Mouse (Mus musculus) forebrain, embryonic 11.5 days (tissue): ENCODE data around the gene Rtbdn. TPM values are rescaled to one million over a fixed set of nuclear protein-coding genes. Genes with fewer than 3 reads are reported as not detected.

Experiments used
- ATAC-seq: fragments of 200-750 bp; cut with Nextera tagmentation; replicated peaks from 2 replicates; pipeline ENCODE4 v1.8.0; 2017; ENCODE audit warnings: moderate TSS enrichment; ENCODE audit not compliant: low FRiP score
- DNase-seq: peaks from one replicate; pipeline ENCODE4 v3.0.0-alpha.2; 2017; ENCODE audit warnings: low spot score
- H3K27ac ChIP-seq: fragments of 300-500 bp; sonication (generic); 2 replicates; pipeline ENCODE4 v1.5.1; 2014; ENCODE audit warnings: low read depth, low read length
- H3K27me3 ChIP-seq: fragments of 300-500 bp; sonication (generic); 2 replicates; pipeline ENCODE4 v1.6.1; 2014; ENCODE audit warnings: mild to moderate bottlenecking, low read length, mixed read lengths; ENCODE audit not compliant: control insufficient read depth, insufficient read depth
- H3K36me3 ChIP-seq: fragments of 300-500 bp; sonication (generic); 2 replicates; pipeline ENCODE4 v1.6.1; 2014; ENCODE audit warnings: mild to moderate bottlenecking, low read length, moderate library complexity, mixed read lengths; ENCODE audit not compliant: control insufficient read depth, insufficient read depth
- H3K4me1 ChIP-seq: fragments of 300-500 bp; sonication (generic); replicated peaks from 2 replicates; pipeline ENCODE4 v1.6.1; 2014; ENCODE audit warnings: low read length, mixed read lengths; ENCODE audit not compliant: control insufficient read depth, insufficient read depth
- H3K4me2 ChIP-seq: fragments of 300-500 bp; sonication (generic); 2 replicates; pipeline ENCODE4 v1.6.1; 2014; ENCODE audit warnings: low read depth, mild to moderate bottlenecking, low read length, moderate library complexity, mixed read lengths; ENCODE audit not compliant: severe bottlenecking
- H3K4me3 ChIP-seq: fragments of 300-500 bp; sonication (generic); 2 replicates; pipeline ENCODE4 v1.5.1; 2014; ENCODE audit warnings: low read depth, low read length
- H3K9ac ChIP-seq: fragments of 300-500 bp; sonication (generic); 2 replicates; pipeline ENCODE4 v1.6.1; 2014; ENCODE audit warnings: low read length
- H3K9me3 ChIP-seq: fragments of 300-500 bp; sonication (generic); 2 replicates; pipeline ENCODE4 v1.6.1; 2016; ENCODE audit warnings: low read length, mixed read lengths; ENCODE audit not compliant: control insufficient read depth
- WGBS: fragments of 180-500 bp; shearing (Covaris S2); extraction: QIAGEN DNeasy Blood & Tissue Kit; methylation state at CpG from one replicate; pipeline ENCODE4 v1.1.7; 2014; 5-methylcytosine and 5-hydroxymethylcytosine counted together
- polyA plus RNA-seq: library from polyadenylated mRNA; unstranded; fragments of >200 nt; fragmentation: Nextera tagmentation; extraction: Ambion mirVana; gene quantifications from 2 replicates; pipeline ENCODE4 v1.2.1, GENCODE M21; 2014

Rtbdn gene
- polyA plus RNA-seq, 1 experiment from 2014 or later, result 0.36 TPM

DNA sequence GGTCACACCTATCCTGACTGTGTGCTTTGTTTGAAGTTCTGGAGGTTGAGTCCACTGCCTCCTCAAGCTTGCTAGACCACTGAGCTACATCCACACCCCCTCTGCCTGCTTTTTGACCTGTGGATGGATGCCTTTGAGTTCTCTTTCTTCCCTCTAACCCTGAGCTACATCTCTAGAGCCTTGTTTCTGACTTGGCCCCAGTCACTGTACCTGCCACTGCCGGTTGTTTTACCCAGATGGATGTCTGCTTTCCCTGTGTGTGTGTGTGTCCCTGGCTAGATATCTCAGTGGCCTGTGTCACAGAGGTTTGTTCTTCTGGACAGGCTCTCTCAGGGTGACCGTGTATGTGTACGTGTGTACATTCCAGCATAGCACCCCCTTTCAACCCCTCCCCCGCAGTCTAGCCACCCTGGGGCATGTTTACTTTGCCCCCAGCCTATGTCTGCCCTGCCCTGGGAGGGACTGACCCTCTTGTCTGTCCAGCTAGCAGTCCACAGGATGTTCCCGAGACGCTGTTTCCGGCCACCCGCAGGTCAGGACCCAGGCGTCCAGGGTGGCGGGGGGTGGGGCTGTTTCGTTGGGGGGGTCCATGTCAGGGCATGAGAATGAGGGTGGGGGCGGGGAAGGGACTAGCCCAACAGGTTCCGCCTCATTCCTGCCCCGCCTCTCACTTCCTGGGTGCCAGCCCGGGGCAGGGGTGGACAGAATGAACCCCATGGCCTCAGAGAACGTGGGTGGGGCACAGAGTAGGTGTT, 37.7 kb downstream of the Rtbdn start:
- Histone ChIP-seq H3K4me2 (peak overlapping the region; percentile 99; the same call in 1 of the 2 replicates), H3K27me3 (peaks cover 22% of the 10 kb centered on the region), H3K9ac (0 out of 2 replicates have a peak overlapping the region, but pooled peaks have one; percentile 9), H3K9me3 (no peaks in the 10 kb centered on the region), H3K36me3 (no peaks in the 10 kb centered on the region), H3K4me1 (peaks cover 28% of the 10 kb centered on the region), H3K4me3 (no peak overlapping the region), H3K27ac (no peak overlapping the region)
- no peak for DNase-seq
- WGBS, result 8% methylated on average over 16 of the region's 16 CpGs
- ATAC-seq, result no peak

- H3K4me3 ChIP-seq, result peak overlapping the region; percentile 44
- ATAC-seq (no peak), DNase-seq (no peak)
- H3K27me3 ChIP-seq, result peaks cover 18% of the 10 kb centered on the region; the same call in 1 of the 2 replicates
- no peaks in the 10 kb centered on the region for H3K36me3 ChIP-seq
- peak overlapping the region; percentile 99 for H3K4me2 ChIP-seq
- H3K9me3 ChIP-seq, result no peaks in the 10 kb centered on the region
- peaks cover 26% of the 10 kb centered on the region for H3K4me1 ChIP-seq
- H3K27ac ChIP-seq, result peak overlapping the region; percentile 25; the same call in 1 of the 2 replicates
- 1% methylated on average over 23 of the region's 23 CpGs for WGBS
- H3K9ac ChIP-seq, result peak overlapping the region; percentile 57
These were observed 38.4 kb downstream of the Rtbdn start for GRCm38 (mm10) chr8:84985049-84985683.

DNA sequence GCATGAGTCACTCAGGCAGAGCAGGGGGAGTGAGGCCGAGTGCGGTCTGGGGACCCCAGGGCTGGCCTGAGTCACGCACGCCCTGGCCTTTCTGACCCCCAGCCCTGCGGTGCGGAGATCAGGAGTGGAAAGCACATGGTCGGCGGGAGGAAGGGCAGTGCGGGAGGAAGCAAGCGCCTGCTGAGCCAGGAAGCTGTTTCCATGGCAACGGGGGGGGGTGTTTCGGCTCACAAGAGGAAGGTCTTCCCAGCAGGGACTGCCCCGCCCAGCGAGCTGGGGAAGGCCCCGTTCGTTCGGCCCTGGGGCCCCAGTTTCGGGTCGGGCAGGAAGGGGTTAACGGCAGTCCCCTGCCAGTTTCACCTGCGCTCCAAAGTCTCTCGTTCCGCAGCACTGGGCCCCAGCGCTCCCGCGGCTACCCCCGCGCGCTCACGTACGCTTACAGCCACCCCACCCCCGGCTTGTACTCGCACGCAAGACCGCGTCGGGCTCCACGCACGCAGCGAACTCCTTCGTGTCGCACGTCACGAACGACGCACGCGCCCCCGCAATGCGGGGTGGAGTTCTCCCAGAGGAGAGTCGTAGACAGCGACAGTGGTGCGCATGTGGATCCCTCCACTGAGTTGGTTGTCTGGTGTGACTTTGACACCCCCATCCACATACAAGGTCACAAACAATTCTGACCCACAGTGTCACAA, 39.0 kb downstream of the Rtbdn start:
- under 1% methylated on average over 51 of the region's 53 CpGs for WGBS
- H3K9me3 ChIP-seq, result no peaks in the 10 kb centered on the region
- H3K4me1 ChIP-seq, result peaks cover 22% of the 10 kb centered on the region
- peaks cover 12% of the 10 kb centered on the region; the same call in 1 of the 2 replicates for H3K27me3 ChIP-seq
- peak overlapping the region; percentile 57 for H3K9ac ChIP-seq
- H3K4me2 ChIP-seq, result peak overlapping the region; percentile 99
- DNase-seq (peak; percentile 89), ATAC-seq (peak; percentile 26)
- H3K4me3 ChIP-seq, result peak overlapping the region; percentile 44
- no peaks in the 10 kb centered on the region for H3K36me3 ChIP-seq
- H3K27ac ChIP-seq, result no peak overlapping the region

DNA sequence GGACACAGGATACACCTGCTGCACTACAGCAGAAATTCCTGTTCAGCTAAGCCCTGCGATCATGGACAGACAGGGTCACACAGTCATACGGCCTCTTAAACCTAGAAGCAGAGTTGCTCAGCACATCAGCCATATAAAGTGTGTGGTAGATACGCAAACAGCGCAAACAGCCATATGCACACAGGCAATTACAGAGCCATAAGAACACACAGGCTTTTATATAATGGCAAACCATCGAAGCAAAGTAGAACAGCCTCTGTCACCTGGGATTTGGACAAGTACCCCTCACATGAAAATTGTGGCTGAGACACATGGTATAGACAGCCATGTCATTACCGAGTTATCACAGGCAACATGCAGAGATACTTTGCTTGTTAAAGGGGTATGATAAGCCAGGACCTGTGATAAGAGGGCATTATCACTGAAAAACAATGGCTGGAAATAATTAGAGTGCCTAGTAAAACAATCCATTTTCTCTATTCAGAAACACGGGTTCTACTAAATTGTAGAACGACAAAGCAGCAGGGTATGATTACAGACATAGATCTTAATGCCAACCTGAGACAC, 39.7 kb downstream of the Rtbdn start:
- 41% methylated on average over 8 of the region's 8 CpGs for WGBS
- Histone ChIP-seq H3K9me3 (no peaks in the 10 kb centered on the region), H3K36me3 (no peaks in the 10 kb centered on the region), H3K9ac (peak overlapping the region; percentile 57), H3K4me3 (peak overlapping the region; percentile 44), H3K27me3 (peaks cover 7% of the 10 kb centered on the region; the same call in 1 of the 2 replicates), H3K27ac (no peak overlapping the region), H3K4me2 (peak overlapping the region; percentile 99; the same call in 1 of the 2 replicates), H3K4me1 (peaks cover 22% of the 10 kb centered on the region)
- ATAC-seq, result no peak
- no peak for DNase-seq

DNA sequence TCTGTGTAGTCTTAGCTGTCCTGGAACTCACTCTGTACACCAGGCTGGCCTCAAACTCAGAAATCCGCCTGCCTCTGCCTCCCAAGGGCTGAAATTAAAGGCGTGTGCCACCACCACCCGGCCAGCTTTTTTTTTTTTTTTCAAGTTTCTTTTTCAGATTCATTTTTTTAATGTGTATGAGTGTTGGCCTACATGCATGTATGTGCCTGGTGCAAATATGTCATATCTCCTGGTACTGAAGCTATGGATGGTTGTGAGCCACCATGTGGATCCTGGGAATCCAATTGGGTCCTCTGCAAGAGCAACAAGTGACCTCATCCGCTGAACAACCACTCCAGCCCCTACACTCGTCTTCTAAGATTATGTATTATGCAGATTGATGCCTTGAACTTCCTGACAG, 40.6 kb downstream of the Rtbdn start:
- no peak for DNase-seq
- ATAC-seq, result no peak
- WGBS, result 78% methylated on average over 5 of the region's 5 CpGs
- Histone ChIP-seq H3K9ac (no peak overlapping the region), H3K27me3 (peaks cover 7% of the 10 kb centered on the region; the same call in 1 of the 2 replicates), H3K4me2 (no peak overlapping the region), H3K4me1 (peaks cover 22% of the 10 kb centered on the region), H3K27ac (no peak overlapping the region), H3K36me3 (no peaks in the 10 kb centered on the region), H3K4me3 (no peak overlapping the region), H3K9me3 (no peaks in the 10 kb centered on the region)

DNA sequence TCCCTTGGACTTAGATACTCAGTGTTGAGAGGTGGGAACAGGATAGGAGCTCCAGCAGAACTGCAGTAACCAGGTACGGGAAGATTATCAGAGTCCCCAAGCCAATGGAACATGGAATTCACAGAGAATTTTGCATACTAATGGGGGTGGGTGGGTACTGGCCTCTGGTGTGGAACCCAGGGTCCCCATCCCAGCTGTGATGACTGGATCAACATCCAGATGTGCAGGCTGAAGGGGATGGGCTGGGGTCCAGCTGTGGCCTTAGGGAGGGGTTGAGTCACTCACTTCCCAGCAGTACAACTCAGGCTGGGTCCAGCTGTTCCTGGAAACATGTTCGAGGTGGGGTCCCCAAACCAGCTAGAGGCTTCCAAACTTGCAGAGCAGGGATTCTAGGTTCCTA, 41.1 kb downstream of the Rtbdn start:
- peaks cover 22% of the 10 kb centered on the region for H3K4me1 ChIP-seq
- no peaks in the 10 kb centered on the region for H3K36me3 ChIP-seq
- 66% methylated on average over 2 of the region's 2 CpGs for WGBS
- H3K9ac ChIP-seq, result no peak overlapping the region
- H3K4me2 ChIP-seq, result no peak overlapping the region
- H3K9me3 ChIP-seq, result no peaks in the 10 kb centered on the region
- no peak overlapping the region for H3K27ac ChIP-seq
- ATAC-seq, result no peak
- no peak for DNase-seq
- H3K27me3 ChIP-seq, result peaks cover 7% of the 10 kb centered on the region; the same call in 1 of the 2 replicates
- H3K4me3 ChIP-seq, result no peak overlapping the region

DNA sequence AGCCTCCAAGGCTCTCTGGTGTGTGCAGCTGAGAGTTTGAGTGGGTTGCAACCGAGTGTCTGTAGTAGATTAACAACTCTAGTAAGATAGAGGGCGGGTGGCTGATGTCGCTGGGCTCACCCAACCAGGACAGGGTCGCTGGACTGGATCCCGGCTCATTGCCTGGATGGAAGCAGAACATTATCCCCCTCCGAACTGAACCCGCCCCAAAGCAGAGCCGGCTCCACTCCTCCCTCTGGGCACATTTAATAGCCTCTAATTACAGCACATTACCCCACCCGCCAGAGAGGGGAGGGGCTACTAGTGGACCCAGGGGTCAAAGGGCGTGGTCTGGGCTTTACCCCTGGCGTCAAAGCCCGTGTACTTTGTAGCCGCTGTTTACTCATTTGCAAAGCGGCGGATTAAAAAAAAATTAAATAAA, 42.5 kb downstream of the Rtbdn start:
- Histone ChIP-seq H3K4me3 (no peak overlapping the region), H3K36me3 (no peaks in the 10 kb centered on the region), H3K4me1 (peaks cover 22% of the 10 kb centered on the region), H3K27ac (no peak overlapping the region), H3K4me2 (peak overlapping the region; percentile 33; the same call in 1 of the 2 replicates), H3K9me3 (no peaks in the 10 kb centered on the region), H3K9ac (no peak overlapping the region; the same call in 1 of the 2 replicates), H3K27me3 (peaks cover 7% of the 10 kb centered on the region; the same call in 1 of the 2 replicates)
- DNase-seq (no peak), ATAC-seq (no peak)
- 17% methylated on average over 15 of the region's 15 CpGs for WGBS

DNA sequence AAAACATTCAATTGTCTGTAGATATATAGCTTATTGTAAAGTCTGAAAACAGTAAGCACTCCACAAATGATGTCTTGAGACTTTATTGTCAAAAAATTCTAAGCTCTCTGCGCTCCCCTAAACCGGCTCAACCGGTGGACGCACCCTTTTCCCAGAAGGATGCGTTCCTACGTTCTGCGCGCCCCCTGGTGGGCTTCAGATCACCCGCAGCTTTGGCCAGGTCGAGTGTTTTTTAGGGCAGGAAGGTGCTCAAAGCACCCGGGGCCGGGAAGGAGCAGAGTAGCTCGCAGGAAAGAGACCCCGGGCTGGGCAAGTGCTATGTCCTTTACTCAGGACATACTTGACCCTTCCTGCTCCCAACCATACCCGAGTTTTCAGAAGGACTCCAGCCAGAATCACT, 43.0 kb downstream of the Rtbdn start:
- H3K27ac ChIP-seq, result peak overlapping the region; percentile 2; the same call in 1 of the 2 replicates

More for the DNA sequence above, 43.0 kb downstream of the Rtbdn start:
- Histone ChIP-seq H3K4me3 (peak overlapping the region; percentile 45), H3K27me3 (peaks cover 7% of the 10 kb centered on the region; the same call in 1 of the 2 replicates), H3K4me1 (peaks cover 18% of the 10 kb centered on the region), H3K36me3 (no peaks in the 10 kb centered on the region), H3K9me3 (no peaks in the 10 kb centered on the region), H3K4me2 (peak overlapping the region; percentile 91), H3K9ac (peak overlapping the region; percentile 55)
- under 1% methylated on average over 15 of the region's 15 CpGs for WGBS
- ATAC-seq (peak; percentile 68), DNase-seq (peak; percentile 94)
